Mouse (Mus musculus) small intestine, adult 10 weeks (tissue): ENCODE results near the gene Gm17416. TPM values are rescaled to one million over a fixed set of nuclear protein-coding genes. Genes with fewer than 3 reads are reported as not detected.

Source experiments
- polyA plus RNA-seq: library from polyadenylated mRNA; stranded (reverse); fragments of 350-450 nt; fragmentation: Illumina TruSeq; extraction: RNeasy Lipid Tissue Mini Kit (QIAGEN cat#74804); gene quantifications from one replicate; pipeline ENCODE4 v1.2.3, GENCODE M21; 2014; ENCODE audit warnings: low replicate concordance

Gm17416 gene
- not detected for polyA plus RNA-seq

GRCm38 (mm10) chr2:152569038-152569437 lies at the start of gene Gm17416:
Gene Gm17416 (plus strand): TSS chr2:152569338.

GRCm38 (mm10) chr2:152539944-152540710 lies 29.0 kb upstream of the Gm17416 start, which contains the start of gene Defb29:
Gene Defb29 (minus strand): TSS chr2:152540098.

DNA sequence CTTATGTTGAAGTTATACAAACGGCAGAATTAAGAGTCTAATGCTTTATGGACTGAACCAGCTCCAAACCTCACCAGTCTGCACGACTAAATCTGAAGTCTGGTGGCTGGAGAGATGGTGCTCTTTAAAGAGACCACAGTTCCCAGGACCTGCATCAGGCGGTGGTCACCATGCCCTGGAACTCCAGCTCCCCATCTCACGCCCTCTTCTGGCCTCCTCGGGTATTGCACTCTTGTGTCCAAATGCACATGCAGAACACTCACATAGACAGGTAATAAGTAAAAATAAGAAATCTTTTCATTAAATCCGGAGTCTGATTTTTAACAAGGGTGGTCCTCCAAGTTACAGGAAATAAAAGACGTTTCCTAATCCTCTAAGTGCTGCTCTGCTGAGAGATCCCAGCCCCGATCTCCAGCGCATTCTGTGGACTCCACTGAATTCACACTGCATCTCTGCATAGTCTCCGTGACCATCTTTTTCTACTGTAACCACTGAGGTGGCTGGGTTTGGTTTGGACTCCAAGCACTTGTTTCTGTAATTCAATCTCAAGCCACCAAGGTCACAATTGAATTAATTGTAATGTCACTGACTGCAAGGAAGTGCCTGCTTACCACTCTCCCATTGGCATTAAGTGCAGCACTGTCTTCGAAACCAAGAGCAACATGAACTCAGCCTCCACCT lies 3.1 kb downstream of the Gm17416 start, which contains the start of gene Defb21:
TSS of gene Defb21 (plus strand) at position 631 of the 681 bp plus-strand sequence.

DNA sequence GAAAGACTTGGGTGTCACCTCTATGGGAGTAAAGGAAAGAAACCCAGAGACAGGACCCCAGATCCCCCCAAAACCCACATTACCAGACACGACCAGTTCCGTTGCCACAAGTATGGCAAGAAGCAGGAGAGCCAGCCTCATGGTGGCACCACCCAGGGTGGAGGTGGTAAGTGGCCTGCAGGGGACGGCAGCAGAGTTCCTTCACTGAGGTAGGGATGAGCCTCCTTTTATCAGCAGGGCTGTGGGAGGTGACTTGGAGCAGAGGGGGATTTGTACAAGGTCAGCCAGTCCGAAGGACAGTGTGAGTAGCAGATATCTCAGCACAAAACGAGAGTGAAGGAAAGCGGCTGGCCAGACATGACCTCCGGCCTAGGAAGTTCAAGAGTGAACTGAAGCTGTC lies 11.0 kb downstream of the Gm17416 start, which contains the start of gene Defb19:
TSS of gene Defb19 (minus strand) at position 206 of the 400 bp plus-strand sequence.

GRCm38 (mm10) chr2:152599299-152599698 lies 30.2 kb downstream of the Gm17416 start, which contains the start of gene Defb45:
Gene Defb45 (minus strand): TSS chr2:152599399.

DNA sequence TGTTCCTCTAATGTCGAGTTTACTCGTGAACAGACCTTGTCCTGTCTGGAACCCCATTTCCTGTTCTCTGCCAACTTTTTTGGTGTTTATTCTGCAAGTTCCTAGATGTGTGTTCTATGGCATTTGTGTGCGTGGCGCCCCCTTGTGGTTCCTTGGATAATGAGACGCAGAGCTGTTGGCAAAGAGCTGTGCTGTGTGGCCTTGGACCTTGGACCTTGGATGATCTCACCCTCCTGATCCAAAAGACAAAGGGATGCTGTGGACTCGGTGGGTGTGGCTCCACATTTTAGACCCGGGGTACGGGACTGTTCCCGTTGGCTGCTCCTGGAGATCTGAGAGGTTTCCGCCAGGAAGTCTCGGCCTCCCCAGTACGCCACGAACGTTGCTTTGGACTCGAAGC lies 34.9 kb downstream of the Gm17416 start, which contains the start of gene Defb36:
TSS of gene Defb36 (plus strand) at position 271 of the 400 bp plus-strand sequence.

Other genes starting within 250 kb of the Gm17416 start
- gene Rbck1, start 236.7 kb upstream of the Gm17416 start, polyA plus RNA-seq: 1.3 TPM
- 0.26 TPM for gene Trib3, start 225.3 kb upstream of the Gm17416 start, polyA plus RNA-seq
- gene Nrsn2, start 192.7 kb upstream of the Gm17416 start, polyA plus RNA-seq: not detected
- gene Sox12, start 171.3 kb upstream of the Gm17416 start, polyA plus RNA-seq: 0.11 TPM
- 0.82 TPM for gene Zcchc3, start 154.3 kb upstream of the Gm17416 start, polyA plus RNA-seq
- gene 6820408C15Rik, start 153.8 kb upstream of the Gm17416 start, polyA plus RNA-seq: not detected
- not detected for gene Defb23, start 104.7 kb upstream of the Gm17416 start, polyA plus RNA-seq
- not detected for gene Defb20, start 92.3 kb upstream of the Gm17416 start, polyA plus RNA-seq
- gene Defb22, start 79.2 kb upstream of the Gm17416 start, polyA plus RNA-seq: not detected
- not detected for gene Defb26, start 57.6 kb upstream of the Gm17416 start, polyA plus RNA-seq
- gene Defb28, start 51.1 kb upstream of the Gm17416 start, polyA plus RNA-seq: not detected
- gene Defb29, start 29.2 kb upstream of the Gm17416 start, polyA plus RNA-seq: not detected
- not detected for gene Defb21, start 3.4 kb downstream of the Gm17416 start, polyA plus RNA-seq
- not detected for gene Defb19, start 11.0 kb downstream of the Gm17416 start, polyA plus RNA-seq
- not detected for gene Defb45, start 30.1 kb downstream of the Gm17416 start, polyA plus RNA-seq
- not detected for gene Defb36, start 35.0 kb downstream of the Gm17416 start, polyA plus RNA-seq
- not detected for gene Defb25, start 53.7 kb downstream of the Gm17416 start, polyA plus RNA-seq
- gene Rem1, start 57.6 kb downstream of the Gm17416 start, polyA plus RNA-seq: 0.26 TPM
- 11.7 TPM for gene H13, start 100.1 kb downstream of the Gm17416 start, polyA plus RNA-seq
- 15.6 TPM for gene Mcts2, start 117.7 kb downstream of the Gm17416 start, polyA plus RNA-seq
- gene Id1, start 166.9 kb downstream of the Gm17416 start, polyA plus RNA-seq: 52.8 TPM
- not detected for gene Cox4i2, start 184.8 kb downstream of the Gm17416 start, polyA plus RNA-seq